Mouse (Mus musculus): ENCODE data around the gene Fcho2.

Gene Fcho2

DNA sequence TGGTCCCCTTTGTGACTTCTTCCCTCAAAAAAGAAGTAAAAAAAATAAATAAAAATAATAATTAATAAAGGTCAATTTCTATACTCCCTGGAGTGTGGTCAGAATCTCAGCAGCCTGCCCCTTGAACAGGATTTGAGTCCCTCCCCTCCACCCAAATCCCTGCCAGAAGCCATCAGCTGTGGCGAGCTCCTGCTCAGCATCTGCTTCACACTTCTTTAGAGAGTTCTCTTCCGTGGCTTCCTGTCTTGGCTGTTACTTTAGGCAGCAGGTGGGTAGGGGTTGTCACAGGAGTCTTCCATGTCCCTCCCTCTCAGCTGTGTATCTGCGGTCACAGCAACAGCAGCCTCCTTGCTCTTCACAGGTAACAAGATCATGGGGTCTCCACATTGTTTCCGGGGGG, 109.7 kb downstream of the Fcho2 start:
- DNase-seq = no peak

GRCm38 (mm10) chr13:98703786-98704185, 111.5 kb downstream of the Fcho2 start:
- no peak for DNase-seq

DNA sequence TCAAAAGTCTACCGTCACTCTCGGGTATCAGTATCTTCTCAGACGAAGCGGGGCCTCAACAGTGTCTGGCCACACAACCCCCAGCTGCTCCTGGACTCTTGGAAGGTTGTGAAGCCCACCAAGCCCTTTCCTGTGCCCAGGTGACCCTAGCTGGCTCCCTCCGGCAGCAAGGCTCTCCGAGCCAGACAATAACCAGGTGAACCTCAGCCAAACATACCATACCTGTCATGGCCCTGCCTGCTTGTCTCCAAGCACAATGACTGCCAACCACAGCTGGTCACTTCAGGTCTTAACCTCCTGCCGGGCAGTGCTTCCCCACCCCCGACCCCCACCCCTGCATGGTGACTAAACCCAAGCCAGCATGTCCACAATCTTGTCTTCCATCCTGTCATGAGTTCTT, 112.9 kb downstream of the Fcho2 start:
- no peak for DNase-seq

GRCm38 (mm10) chr13:98701309-98701675, 114.0 kb downstream of the Fcho2 start:
- no peak for DNase-seq

- DNase-seq = no peak
Measured at GRCm38 (mm10) chr13:98700661-98701308, 114.5 kb downstream of the Fcho2 start.

DNA sequence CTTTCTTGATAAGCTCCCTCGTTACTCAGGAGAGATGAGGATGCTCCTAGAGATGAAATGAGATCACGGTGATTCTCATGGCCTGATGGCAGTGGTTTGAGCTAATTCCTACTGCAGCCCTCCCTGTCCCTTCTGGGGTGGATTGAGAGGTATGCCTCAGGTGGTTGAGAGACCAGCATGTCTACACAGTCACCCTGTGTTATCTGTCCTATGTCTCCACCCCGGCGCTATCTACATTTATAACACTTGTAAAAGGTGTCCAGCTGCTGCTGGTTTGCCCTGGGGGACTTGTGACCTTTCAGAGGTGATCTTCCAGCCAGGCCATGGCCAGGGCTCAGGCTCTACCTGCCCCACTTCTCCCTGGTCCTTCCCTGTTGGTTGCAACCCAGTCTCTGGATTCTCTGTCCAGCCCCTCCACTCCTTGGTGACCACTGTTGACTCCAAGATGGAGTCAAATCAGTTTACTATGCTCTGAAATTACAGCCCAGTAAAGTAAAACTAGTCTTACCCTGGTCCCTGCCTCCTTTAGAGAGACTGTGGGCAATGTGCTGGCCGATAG, 115.2 kb downstream of the Fcho2 start:
- DNase-seq = no peak

GRCm38 (mm10) chr13:98699051-98699744, 116.1 kb downstream of the Fcho2 start:
- DNase-seq = no peak

- no peak for DNase-seq
Measured at GRCm38 (mm10) chr13:98696716-98697115, 118.5 kb downstream of the Fcho2 start.

GRCm38 (mm10) chr13:98695546-98695945, 119.7 kb downstream of the Fcho2 start:
- DNase-seq = no peak

DNA sequence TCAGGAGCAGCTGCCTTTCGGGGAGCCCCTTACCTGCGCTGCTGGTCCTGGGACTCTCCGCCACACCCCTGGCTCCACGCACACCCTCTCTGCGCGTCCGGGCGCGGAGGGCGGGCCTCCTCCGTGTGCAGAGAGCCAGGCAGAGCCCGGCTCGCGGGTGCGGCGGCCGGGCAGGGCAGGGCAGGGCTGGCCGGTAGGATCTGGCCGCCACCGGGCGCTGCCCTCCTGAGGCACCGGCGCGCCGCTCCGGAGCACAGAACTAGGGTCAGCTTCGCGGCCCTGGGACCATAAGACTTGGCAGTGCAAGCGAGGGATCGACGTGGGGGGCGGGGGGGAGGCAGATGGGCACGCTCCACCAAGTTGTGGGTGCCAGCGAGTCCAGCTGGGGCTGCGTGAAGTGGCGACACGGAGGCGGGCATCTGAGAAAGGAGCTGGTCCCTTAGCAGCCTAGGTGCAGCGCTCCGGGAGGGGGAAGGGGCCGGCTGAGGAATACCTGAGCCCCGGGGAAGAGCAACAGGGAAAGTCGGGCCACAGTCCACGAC, 120.4 kb downstream of the Fcho2 start, which contains the start of gene Tmem171:
Tmem171 (minus strand) TSS at position 62 of the 542 bp plus-strand sequence.
- no peak for DNase-seq

DNA sequence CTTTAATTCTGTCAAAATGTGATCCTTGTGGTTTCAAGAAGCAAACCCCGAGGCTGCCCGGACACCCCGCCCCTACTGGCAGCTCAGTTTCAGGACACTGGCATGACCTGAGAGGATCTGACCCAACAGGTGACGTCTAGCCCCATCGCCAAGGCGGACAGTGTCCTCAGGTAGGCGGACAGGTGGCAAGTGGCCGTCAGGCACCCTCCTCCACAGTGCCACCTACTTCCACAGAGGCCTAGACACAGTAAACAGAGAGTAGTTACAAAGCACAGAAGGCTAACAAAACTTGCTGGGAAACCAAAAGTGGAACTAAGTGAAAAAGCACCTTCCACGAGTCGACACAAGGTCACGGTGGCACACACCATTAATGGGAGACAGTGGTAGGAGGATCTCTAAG, 121.9 kb downstream of the Fcho2 start:
- no peak for DNase-seq

DNA sequence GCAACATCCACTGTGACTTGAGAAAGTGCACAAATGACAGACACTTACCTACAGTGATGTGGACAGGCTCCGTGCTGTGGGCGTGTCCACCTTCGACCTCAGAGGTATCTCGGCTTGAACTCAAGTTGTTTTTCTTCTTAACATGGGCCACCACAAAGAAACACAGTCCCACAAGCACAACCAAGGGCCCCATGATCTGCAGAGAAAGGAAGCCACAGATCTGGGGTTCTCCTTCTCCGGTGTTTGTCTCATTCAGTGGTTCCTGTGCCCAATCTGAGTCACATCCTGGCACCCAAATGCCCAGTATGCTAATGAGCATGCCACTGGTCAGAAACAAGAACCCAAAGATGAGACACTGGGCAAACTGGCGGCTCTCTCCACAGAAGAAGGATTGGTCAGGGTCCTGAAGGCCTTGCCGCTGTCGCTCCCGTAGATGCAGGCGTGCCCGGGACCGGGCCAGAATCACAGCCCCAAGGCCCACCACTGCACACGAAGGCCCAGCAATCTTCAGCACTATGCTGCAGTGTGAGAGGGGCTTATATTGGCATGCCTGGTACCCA, 123.2 kb downstream of the Fcho2 start:
- DNase-seq = no peak

DNA sequence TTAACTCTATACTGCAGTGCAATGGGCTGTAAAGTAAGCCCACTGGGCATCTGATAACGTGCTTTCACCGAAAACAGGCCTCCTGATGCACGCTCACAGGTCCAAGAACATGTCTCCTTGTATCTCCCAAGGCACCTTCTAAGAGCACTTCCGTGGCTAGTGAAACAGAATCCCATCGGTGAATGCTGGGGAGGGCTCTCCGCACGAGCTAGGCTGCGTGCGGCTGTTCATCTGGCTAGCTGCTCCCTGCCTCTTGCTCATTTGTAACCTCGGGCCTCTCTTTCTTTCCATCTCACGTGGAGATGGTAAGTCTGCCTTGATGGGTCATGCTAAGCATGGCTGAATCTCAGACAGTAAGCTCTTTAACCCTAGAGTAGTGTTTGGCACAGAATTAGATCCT, 124.4 kb downstream of the Fcho2 start:
- no peak for DNase-seq

DNA sequence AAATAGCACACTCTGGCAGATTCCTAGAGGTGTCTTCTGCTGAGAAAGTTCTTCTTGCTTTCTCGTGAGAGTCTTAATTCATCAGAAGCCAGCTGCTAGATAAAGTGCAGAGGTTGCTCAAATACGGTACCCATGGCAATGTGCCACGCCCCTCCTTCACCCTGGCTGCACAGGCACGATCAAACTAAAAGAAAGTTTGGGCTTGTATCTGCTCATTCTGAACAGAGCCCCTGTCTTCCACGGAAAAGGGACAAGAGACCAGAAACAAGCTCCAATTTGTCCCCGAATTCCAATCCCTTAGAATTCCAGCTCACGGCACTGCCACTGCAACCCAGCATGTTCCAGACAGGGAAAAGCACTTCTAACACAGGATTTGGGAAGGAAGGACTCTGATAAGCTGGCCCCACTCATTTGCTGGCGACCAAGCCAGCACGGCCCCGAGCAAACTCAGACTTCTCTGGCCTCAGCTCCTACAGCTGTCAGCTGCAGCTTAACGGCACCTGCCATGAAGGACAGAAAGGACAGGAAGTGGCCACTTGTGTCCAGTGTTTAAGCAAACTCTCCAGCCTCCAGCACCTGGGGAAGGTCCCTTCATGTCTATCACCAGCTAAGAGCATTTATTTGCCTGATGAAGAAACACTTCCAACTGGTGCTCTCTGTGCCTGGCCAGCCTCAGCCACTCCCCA, 125.5 kb downstream of the Fcho2 start:
- DNase-seq = no peak

GRCm38 (mm10) chr13:98687931-98688330, 127.3 kb downstream of the Fcho2 start:
- DNase-seq = no peak

GRCm38 (mm10) chr13:98684144-98684900, 130.9 kb downstream of the Fcho2 start:
- no peak for DNase-seq

DNA sequence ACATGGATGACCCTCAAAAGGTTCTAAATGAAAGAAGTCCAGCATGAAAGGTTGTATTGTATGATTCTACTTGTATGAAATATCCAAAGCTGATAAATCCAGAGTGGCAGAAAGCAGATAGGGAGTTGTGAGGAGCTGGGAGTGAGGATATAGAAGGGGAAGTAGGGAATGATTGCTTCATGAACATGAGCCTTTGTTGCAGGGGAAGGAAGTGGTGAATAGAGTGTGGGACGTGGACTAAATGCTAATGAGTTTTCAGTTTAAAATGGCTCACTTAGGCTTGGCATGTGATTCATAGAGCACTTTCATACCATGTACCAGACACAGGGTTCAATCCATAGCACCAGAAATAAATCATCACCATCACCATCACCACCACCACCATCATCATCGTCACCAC, 131.8 kb downstream of the Fcho2 start:
- no peak for DNase-seq

DNA sequence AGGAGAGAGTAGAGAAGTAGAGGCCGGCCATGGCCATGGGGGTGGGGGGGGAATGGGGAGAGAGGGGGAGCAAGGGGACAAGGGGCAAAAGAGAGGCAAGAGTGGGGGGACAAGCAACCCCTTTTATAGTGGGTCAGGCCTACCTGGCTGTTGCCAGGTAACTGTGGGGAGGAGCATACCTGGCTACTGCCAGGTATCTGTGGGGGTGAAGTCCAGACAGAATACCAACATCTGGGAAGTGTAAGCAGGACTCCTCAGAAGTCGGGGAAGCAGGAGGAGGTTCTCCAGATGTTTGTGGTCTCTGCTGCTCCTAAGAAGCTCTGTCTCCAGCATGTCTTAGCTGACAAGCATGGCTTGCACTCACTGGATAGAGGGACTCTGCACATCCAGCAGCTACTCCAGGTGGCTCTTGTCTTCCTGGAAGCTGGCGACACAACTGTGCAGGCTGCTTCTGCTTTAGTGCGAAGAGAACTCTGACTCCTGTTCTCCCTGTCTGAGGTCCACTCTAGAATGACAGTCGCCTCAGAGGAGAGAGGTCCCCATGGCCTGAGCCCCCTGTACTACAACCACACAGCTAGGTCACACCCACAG, 134.7 kb downstream of the Fcho2 start:
- no peak for DNase-seq

GRCm38 (mm10) chr13:98679631-98680041, 135.6 kb downstream of the Fcho2 start:
- no peak for DNase-seq

- no peak for DNase-seq
Measured at GRCm38 (mm10) chr13:98679230-98679629, 136.0 kb downstream of the Fcho2 start.

- no peak for DNase-seq
Measured at GRCm38 (mm10) chr13:98673922-98674321, 141.3 kb downstream of the Fcho2 start.

Data from thymus, postnatal 36 days (tissue).